Mouse (Mus musculus) stomach, embryonic 14.5 days (tissue): ENCODE data around the gene Olfr617. TPM values are rescaled to one million over a fixed set of nuclear protein-coding genes. Genes with fewer than 3 reads are reported as not detected.

Source experiments
- microRNA-seq: library from miRNA; unstranded; fragments of <30 nt; microRNA quantifications from one replicate; pipeline ENCODE4, GENCODE M21; 2016
- polyA plus RNA-seq: library from polyadenylated mRNA; unstranded; fragments of >200 nt; fragmentation: Nextera tagmentation; extraction: Ambion mirVana; gene quantifications from 2 replicates; pipeline ENCODE4 v1.2.1, GENCODE M21; 2014

Gene Olfr617
- polyA plus RNA-seq, 1 experiment from 2014 or later, result not detected

Small RNA genes within 50 kb of the gene (microRNA-seq; reads per million reads assigned to microRNA genes)
- gene Gm26506, result not detected

Other genes with a start within 250 kb of the Olfr617 start
- gene Olfr598, start 249.5 kb upstream of the Olfr617 start, polyA plus RNA-seq, result not detected in 2 replicates
- not detected in 2 replicates for gene Olfr599, start 237.1 kb upstream of the Olfr617 start, polyA plus RNA-seq
- gene Olfr600, start 223.4 kb upstream of the Olfr617 start, polyA plus RNA-seq, result not detected in 2 replicates
- not detected in 2 replicates for gene Olfr601, start 210.4 kb upstream of the Olfr617 start, polyA plus RNA-seq
- not detected in 2 replicates for gene Olfr603, start 186.9 kb upstream of the Olfr617 start, polyA plus RNA-seq
- not detected in 2 replicates for gene Usp17lc, start 158.0 kb upstream of the Olfr617 start, polyA plus RNA-seq
- gene Olfr605, start 127.6 kb upstream of the Olfr617 start, polyA plus RNA-seq, result not detected in 2 replicates
- not detected in 2 replicates for gene Olfr606, start 124.0 kb upstream of the Olfr617 start, polyA plus RNA-seq
- not detected in 2 replicates for gene Olfr607, start 108.9 kb upstream of the Olfr617 start, polyA plus RNA-seq
- not detected in 2 replicates for gene Olfr608, start 103.2 kb upstream of the Olfr617 start, polyA plus RNA-seq
- not detected in 2 replicates for gene Olfr609, start 75.0 kb upstream of the Olfr617 start, polyA plus RNA-seq
- gene Olfr610, start 60.9 kb upstream of the Olfr617 start, polyA plus RNA-seq, result not detected in 2 replicates
- gene Olfr611, start 52.2 kb upstream of the Olfr617 start, polyA plus RNA-seq, result not detected in 2 replicates
- not detected in 2 replicates for gene Olfr612, start 30.3 kb upstream of the Olfr617 start, polyA plus RNA-seq
- gene Olfr613, start 25.0 kb upstream of the Olfr617 start, polyA plus RNA-seq, result not detected in 2 replicates
- not detected in 2 replicates for gene Olfr615, start 17.0 kb upstream of the Olfr617 start, polyA plus RNA-seq
- not detected in 2 replicates for gene Olfr616, start 3.9 kb upstream of the Olfr617 start, polyA plus RNA-seq
- not detected in 2 replicates for gene Olfr618, start 17.0 kb downstream of the Olfr617 start, polyA plus RNA-seq
- not detected in 2 replicates for gene Olfr619, start 27.5 kb downstream of the Olfr617 start, polyA plus RNA-seq
- not detected in 2 replicates for gene Olfr620, start 39.5 kb downstream of the Olfr617 start, polyA plus RNA-seq
- not detected in 2 replicates for gene Olfr622, start 69.6 kb downstream of the Olfr617 start, polyA plus RNA-seq
- not detected in 2 replicates for gene Olfr623, start 90.6 kb downstream of the Olfr617 start, polyA plus RNA-seq
- 0.04 TPM in 1 of 2 replicates, not detected in the other for gene Olfr624, start 98.1 kb downstream of the Olfr617 start, polyA plus RNA-seq
- gene Olfr625-ps1, start 109.7 kb downstream of the Olfr617 start, polyA plus RNA-seq, result not detected in 2 replicates
- not detected in 2 replicates for gene Olfr243, start 141.6 kb downstream of the Olfr617 start, polyA plus RNA-seq
- gene Olfr628, start 157.3 kb downstream of the Olfr617 start, polyA plus RNA-seq, result not detected in 2 replicates
- not detected in 2 replicates for gene Olfr629, start 171.9 kb downstream of the Olfr617 start, polyA plus RNA-seq
- not detected in 2 replicates for gene Olfr630, start 184.3 kb downstream of the Olfr617 start, polyA plus RNA-seq
- not detected in 2 replicates for gene Olfr69, start 198.5 kb downstream of the Olfr617 start, polyA plus RNA-seq
- gene Olfr68, start 206.6 kb downstream of the Olfr617 start, polyA plus RNA-seq, result not detected in 2 replicates
- gene Olfr67, start 218.8 kb downstream of the Olfr617 start, polyA plus RNA-seq, result not detected in 2 replicates
- gene Hbb-bt, start 240.9 kb downstream of the Olfr617 start, polyA plus RNA-seq, result 1,564 and 1,619 TPM in 2 replicates